Mouse (Mus musculus): ENCODE results near the gene Gm10392.

Gm10392 gene

GRCm38 (mm10) chr11:77492311-77492871, 26.6 kb downstream of the Gm10392 start:
- no peak for DNase-seq (ENCODE audit: low read depth, low spot score)

- no peak for DNase-seq (ENCODE audit: low read depth, low spot score)
Observed at GRCm38 (mm10) chr11:77491502-77492291, 27.3 kb downstream of the Gm10392 start.

GRCm38 (mm10) chr11:77491123-77491501, 27.9 kb downstream of the Gm10392 start:
- DNase-seq (ENCODE audit: low read depth, low spot score): peak; percentile 92

GRCm38 (mm10) chr11:77490451-77490850, 28.5 kb downstream of the Gm10392 start:
- DNase-seq (ENCODE audit: low read depth, low spot score): no peak

GRCm38 (mm10) chr11:77489591-77490235, 29.3 kb downstream of the Gm10392 start, which contains the start of gene Ankrd13b:
TSS of gene Ankrd13b (minus strand) at chr11:77489678.
- DNase-seq (ENCODE audit: low read depth, low spot score): no peak

- no peak for DNase-seq (ENCODE audit: low read depth, low spot score)
Observed at GRCm38 (mm10) chr11:77488771-77489581, 30.0 kb downstream of the Gm10392 start.

GRCm38 (mm10) chr11:77486798-77487197, 32.2 kb downstream of the Gm10392 start:
- DNase-seq (ENCODE audit: low read depth, low spot score): no peak

- no peak for DNase-seq (ENCODE audit: low read depth, low spot score)
Observed at GRCm38 (mm10) chr11:77485229-77485628, 33.8 kb downstream of the Gm10392 start.

GRCm38 (mm10) chr11:77483510-77484255, 35.3 kb downstream of the Gm10392 start:
- no peak for DNase-seq (ENCODE audit: low read depth, low spot score)

- no peak for DNase-seq (ENCODE audit: low read depth, low spot score)
Observed at GRCm38 (mm10) chr11:77483043-77483442, 36.0 kb downstream of the Gm10392 start.

GRCm38 (mm10) chr11:77476895-77477294, 42.1 kb downstream of the Gm10392 start:
- no peak for DNase-seq (ENCODE audit: low read depth, low spot score)

GRCm38 (mm10) chr11:77476216-77476615, 42.8 kb downstream of the Gm10392 start:
- no peak for DNase-seq (ENCODE audit: low read depth, low spot score)

- DNase-seq (ENCODE audit: low read depth, low spot score): no peak
Observed at GRCm38 (mm10) chr11:77472775-77473174, 46.2 kb downstream of the Gm10392 start.

- DNase-seq (ENCODE audit: low read depth, low spot score): no peak
Observed at GRCm38 (mm10) chr11:77471407-77471806, 47.6 kb downstream of the Gm10392 start.

- DNase-seq (ENCODE audit: low read depth, low spot score): no peak
Observed at GRCm38 (mm10) chr11:77468397-77468796, 50.6 kb downstream of the Gm10392 start.

GRCm38 (mm10) chr11:77467784-77468183, 51.2 kb downstream of the Gm10392 start:
- no peak for DNase-seq (ENCODE audit: low read depth, low spot score)

GRCm38 (mm10) chr11:77467157-77467556, 51.8 kb downstream of the Gm10392 start:
- no peak for DNase-seq (ENCODE audit: low read depth, low spot score)

Measured in embryo, embryonic 11.5 days (tissue).